Mouse (Mus musculus) adrenal gland, postnatal 10 days (tissue): ENCODE data around the gene Krtap27-1. TPM values are rescaled to one million over a fixed set of nuclear protein-coding genes. Genes with fewer than 3 reads are reported as not detected.

Source experiments
- DNase-seq: peaks from one replicate; pipeline ENCODE4 v3.0.0; 2021; ENCODE audit warnings: mixed read lengths
- long read RNA-seq, 2 experiments: library from polyadenylated mRNA; stranded (forward); transcript quantifications; one replicate each; pipeline ENCODE4 v2.0.0; 2021
- total RNA-seq, 2 experiments: library from RNA; stranded (reverse); gene quantifications; 2 replicates each; pipeline ENCODE4 v1.2.3; 2021

The Krtap27-1 gene
- not detected for total RNA-seq
- long read RNA-seq, experiment 1, result 0 reads
- long read RNA-seq, experiment 2, result 0 reads

- DNase-seq, result no peak
Measured at GRCm38 (mm10) chr16:88671571-88671970, at the start of gene Krtap27-1. TSS of gene Krtap27-1 (minus strand) at chr16:88671671.

GRCm38 (mm10) chr16:88720031-88720430, 48.6 kb upstream of the Krtap27-1 start:
- DNase-seq, result no peak

- no peak for DNase-seq
Measured at GRCm38 (mm10) chr16:88716549-88716948, 45.1 kb upstream of the Krtap27-1 start.

GRCm38 (mm10) chr16:88711245-88711644, 39.8 kb upstream of the Krtap27-1 start:
- no peak for DNase-seq

- DNase-seq, result peak; percentile 6
Measured at GRCm38 (mm10) chr16:88710757-88711156, 39.3 kb upstream of the Krtap27-1 start.

GRCm38 (mm10) chr16:88707496-88708012, 36.1 kb upstream of the Krtap27-1 start, which contains the start of gene 2310061N02Rik:
TSS of gene 2310061N02Rik (minus strand) at chr16:88707962.
- DNase-seq, result no peak

- DNase-seq, result peak; percentile 4
Measured at GRCm38 (mm10) chr16:88701072-88701864, 29.8 kb upstream of the Krtap27-1 start.

- no peak for DNase-seq
Measured at GRCm38 (mm10) chr16:88696256-88696655, 24.8 kb upstream of the Krtap27-1 start.

GRCm38 (mm10) chr16:88681282-88681681, 9.8 kb upstream of the Krtap27-1 start:
- no peak for DNase-seq

- no peak for DNase-seq
Measured at GRCm38 (mm10) chr16:88679099-88679498, 7.6 kb upstream of the Krtap27-1 start.

- DNase-seq, result no peak
Measured at GRCm38 (mm10) chr16:88657426-88657825, 14.0 kb downstream of the Krtap27-1 start.

GRCm38 (mm10) chr16:88651952-88652351, 19.5 kb downstream of the Krtap27-1 start:
- no peak for DNase-seq

GRCm38 (mm10) chr16:88651082-88651481, 20.4 kb downstream of the Krtap27-1 start:
- DNase-seq, result no peak

GRCm38 (mm10) chr16:88647358-88647846, 24.1 kb downstream of the Krtap27-1 start, which contains the start of gene Krtap26-1:
TSS of gene Krtap26-1 (minus strand) at chr16:88647796.
- no peak for DNase-seq

GRCm38 (mm10) chr16:88646366-88647111, 24.9 kb downstream of the Krtap27-1 start:
- DNase-seq, result no peak

GRCm38 (mm10) chr16:88640053-88640452, 31.4 kb downstream of the Krtap27-1 start:
- DNase-seq, result no peak

GRCm38 (mm10) chr16:88635142-88635541, 36.3 kb downstream of the Krtap27-1 start:
- peak; percentile 30 for DNase-seq

- no peak for DNase-seq
Measured at GRCm38 (mm10) chr16:88631474-88631873, 40.0 kb downstream of the Krtap27-1 start.

GRCm38 (mm10) chr16:88627566-88627965, 43.9 kb downstream of the Krtap27-1 start, which contains the start of gene 2310079G19Rik:
TSS of gene 2310079G19Rik (minus strand) at chr16:88627666.
- no peak for DNase-seq
